In the genomic region with DNA sequence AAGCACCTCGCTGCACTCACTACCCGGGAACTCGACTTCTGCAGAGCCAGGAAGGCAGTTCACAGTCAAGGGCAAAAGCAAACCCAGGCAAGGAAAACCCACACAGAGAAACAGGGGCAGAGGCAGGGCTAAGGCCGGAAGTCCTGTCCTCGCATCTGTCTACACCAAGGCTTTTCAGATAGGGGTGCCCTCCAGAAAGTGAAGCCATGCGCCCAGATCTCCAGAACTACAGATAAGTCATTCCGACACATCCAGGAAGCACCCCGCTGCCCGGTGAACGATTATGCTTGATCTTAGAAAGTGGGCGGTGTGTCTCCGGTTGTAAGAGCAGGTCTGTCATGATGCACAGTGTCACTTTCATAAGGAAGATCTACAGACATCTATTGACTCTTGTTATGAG, we compare ENCODE assay signal across 8 mouse cellular contexts.
DNase-seq lines count a peak whose midpoint lies in the region; ATAC-seq and TF ChIP-seq lines count a peak whose summit lies in the region.

No protein-coding gene starts in this region.

- no peak for TF ChIP-seq CTCF in lung, adult 2 months (IDR thresholded peaks at IDR 0.05; ENCODE audit: insufficient read depth, low read length)

- no peak for TF ChIP-seq POLR2A in lung, adult 2 months (IDR thresholded peaks at IDR 0.05; ENCODE audit: borderline replicate concordance, extremely low read depth, low read depth, low read length)

- peaks cover 4% of the 10 kb centered on the region; the same call in 1 of the 2 replicates for H3K4me1 ChIP-seq in lung, adult 2 months (ENCODE audit: control insufficient read depth, insufficient read depth, low read length)
- H3K4me1 ChIP-seq in midbrain, embryonic 16.5 days (ENCODE audit: control insufficient read depth, insufficient read depth, low read length), result peaks cover 11% of the 10 kb centered on the region

- H3K36me3 ChIP-seq in midbrain, embryonic 16.5 days (ENCODE audit: control insufficient read depth, insufficient read depth, low read length), result no peaks in the 10 kb centered on the region

- WGBS in lung, adult 2 months, result 55% methylated on average over 12 of the region's 12 CpGs
- 86% methylated on average over 12 of the region's 12 CpGs for WGBS in midbrain, embryonic 16.5 days

- H3K4me3 ChIP-seq in lung, adult 2 months (replicated peaks; ENCODE audit: extremely low read depth, low read depth, low read length), result peak overlapping the region; percentile 33
- peak overlapping the region; percentile 53 for H3K4me3 ChIP-seq in midbrain, embryonic 16.5 days (ENCODE audit: low read depth, low read length)

- peak overlapping the region; percentile 79 for H3K4me2 ChIP-seq in midbrain, embryonic 16.5 days (ENCODE audit: low read length)

- no peak overlapping the region for H3K27ac ChIP-seq in midbrain, embryonic 16.5 days (ENCODE audit: low read length)

- no peaks in the 10 kb centered on the region for H3K27me3 ChIP-seq in midbrain, embryonic 16.5 days (ENCODE audit: control insufficient read depth, insufficient read depth, low read depth, low read length)

- peak; percentile 34 for DNase-seq in cerebellum, adult 11 months
- DNase-seq in cerebellum, adult 8-10 months, result no peak
- peak; percentile 32 for DNase-seq in lung, adult 2 months
- DNase-seq in lung, postnatal 36 days, result no peak
- peak; percentile 43 for DNase-seq in cerebellum, adult 11-12 months
- no peak for DNase-seq in urinary bladder, postnatal 25 days (ENCODE audit: low spot score)

- H3K9ac ChIP-seq in midbrain, embryonic 16.5 days (ENCODE audit: low read depth, low read length), result peak overlapping the region; percentile 41; the same call in 1 of the 2 replicates

- ATAC-seq in midbrain, embryonic 16.5 days, result no peak
- no peak for ATAC-seq in erythroblast, adult 5-6 weeks (replicated peaks; ENCODE audit: low FRiP score, poor library complexity, severe bottlenecking)

- H3K9me3 ChIP-seq in midbrain, embryonic 16.5 days (replicated peaks; ENCODE audit: control insufficient read depth, low read length, poor library complexity, severe bottlenecking), result 0 out of 2 replicates have a peak, but pooled peaks cover 2% of the 10 kb centered on the region

Comparison
In these comparisons a context has a peak if more than half of its experiments do, and no peak if none do; other contexts are left out.
1. DNase-seq: peak in cerebellum, adult 11 months (single experiment), lung, adult 2 months (single experiment) and cerebellum, adult 11-12 months (single experiment); none in cerebellum, adult 8-10 months (single experiment), lung, postnatal 36 days (single experiment) and urinary bladder, postnatal 25 days (single experiment).